Comparison of ENCODE assay signal across 14 mouse cellular contexts in the genomic region with DNA sequence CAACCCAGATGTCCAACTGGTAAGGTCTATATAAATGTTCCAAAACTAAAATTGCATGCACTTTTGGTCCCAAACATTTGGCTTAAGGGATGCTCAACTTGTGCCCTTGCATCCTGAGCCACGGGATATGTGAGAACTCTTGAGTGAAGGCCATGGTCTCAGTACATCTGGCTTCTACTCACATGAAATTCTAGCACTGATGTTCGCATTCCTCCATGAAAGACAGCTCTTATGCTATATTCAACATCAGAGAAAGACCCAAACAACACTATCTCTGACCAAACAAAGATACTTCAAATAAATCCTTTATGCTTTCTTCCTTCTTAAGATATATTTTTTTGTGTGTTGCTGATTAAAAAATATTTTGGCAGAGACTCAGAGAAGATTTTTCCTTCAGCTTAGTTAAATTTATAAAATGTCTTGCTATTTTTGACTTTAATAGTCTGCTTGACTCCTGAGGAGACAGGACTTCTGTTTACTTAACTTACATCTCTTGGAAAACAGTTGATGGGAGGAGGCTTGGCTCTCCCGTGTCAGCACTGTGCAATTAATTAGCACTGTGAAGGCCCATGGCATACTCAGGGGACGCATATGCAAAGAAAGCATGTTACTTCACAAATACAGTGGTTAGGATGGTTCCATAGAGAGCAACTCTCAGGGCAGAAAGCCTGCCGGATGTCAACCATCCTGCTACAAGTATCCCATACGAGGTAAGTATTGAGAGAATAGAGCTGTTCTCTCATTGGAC.
"Had no signal": no experiment of that assay in that cellular context is flagged by ENCODE, and none has a peak within 500 bp of the region (broad histone marks: within the 10 kb centered on the region; RNA-seq: fewer than 3 reads in every experiment).

No protein-coding gene starts in this region.

- H3K9ac ChIP-seq: limb, embryonic 12.5 days; limb, embryonic 15.5 days; liver, embryonic 13.5 days had no signal

- H3K4me1 ChIP-seq: limb, embryonic 12.5 days; limb, embryonic 15.5 days; liver, embryonic 13.5 days had no signal

- H3K4me3 ChIP-seq: limb, embryonic 12.5 days; limb, embryonic 15.5 days; liver, embryonic 13.5 days had no signal

- H3K9me3 ChIP-seq: limb, embryonic 15.5 days; liver, embryonic 13.5 days had no signal

- DNase-seq: kidney, adult 9 months; kidney, postnatal 14 days; kidney, postnatal 4 days; left cerebral cortex, postnatal 4 days; liver, embryonic 13.5 days; midbrain, embryonic 14.5 days; thymus, adult 18-20 months; thymus, postnatal 36 days had no signal

- H3K27me3 ChIP-seq: limb, embryonic 12.5 days; limb, embryonic 15.5 days; liver, embryonic 13.5 days had no signal

- H3K4me2 ChIP-seq: limb, embryonic 12.5 days; limb, embryonic 15.5 days; liver, embryonic 13.5 days; midbrain, embryonic 11.5 days had no signal

- H3K36me3 ChIP-seq: limb, embryonic 12.5 days; limb, embryonic 15.5 days; liver, embryonic 13.5 days had no signal

- H3K27ac ChIP-seq: limb, embryonic 12.5 days; limb, embryonic 15.5 days; liver, embryonic 13.5 days had no signal

- ATAC-seq: inflammation-experienced regulatory T-cells, adult 6 months; intestine, embryonic 16.5 days; lung, postnatal 0 days had no signal
